Mouse (Mus musculus) C2C12 (cell line): ENCODE measurements around the gene Usp2. TPM values are rescaled to one million over a fixed set of nuclear protein-coding genes. Genes with fewer than 3 reads are reported as not detected.

ENCODE experiments used
- H3K27me3 ChIP-seq: one replicate; pipeline ENCODE4 v1.6.1; 2011; ENCODE audit not compliant: control insufficient read depth, insufficient read depth, insufficient read length
- H3K36me3 ChIP-seq: one replicate; pipeline ENCODE4 v1.6.1; 2011; ENCODE audit not compliant: control insufficient read depth, insufficient read depth
- H3K4me3 ChIP-seq: one replicate; pipeline ENCODE4 v1.5.1; 2011; ENCODE audit warnings: mild to moderate bottlenecking, control low read depth; ENCODE audit not compliant: poor library complexity, insufficient read depth, severe bottlenecking
- H3K79me2 ChIP-seq: one replicate; pipeline ENCODE4 v1.6.1; 2011; ENCODE audit not compliant: control insufficient read depth, insufficient read depth
- H3K79me3 ChIP-seq: one replicate; pipeline ENCODE4 v1.6.1; 2011; ENCODE audit warnings: low read depth, control low read depth
- H3ac ChIP-seq: one replicate; pipeline ENCODE3; 2011; ENCODE audit warnings: low read depth; ENCODE audit not compliant: control insufficient read depth, insufficient read length
- CEBPB ChIP-seq: IDR thresholded peaks from one replicate; pipeline ENCODE4 v1.6.1; 2011; ENCODE audit warnings: low read depth, mild to moderate bottlenecking, control low read depth, moderate library complexity
- CTCF ChIP-seq: IDR thresholded peaks from one replicate; pipeline ENCODE4 v1.5.1; 2011; ENCODE audit not compliant: control insufficient read depth, insufficient read depth, insufficient read length
- FOSL1 ChIP-seq: IDR thresholded peaks from one replicate; pipeline ENCODE4 v1.8.0; 2011; ENCODE audit warnings: mild to moderate bottlenecking, low read length; ENCODE audit not compliant: poor library complexity, insufficient read depth, severe bottlenecking
- MAX ChIP-seq: IDR thresholded peaks from one replicate; pipeline ENCODE4 v1.6.1; 2011; ENCODE audit warnings: mild to moderate bottlenecking, control low read depth
- MYOD1 ChIP-seq: IDR thresholded peaks from one replicate; pipeline ENCODE4 v1.6.1; 2011; ENCODE audit warnings: low read depth; ENCODE audit not compliant: control insufficient read depth, insufficient read length
- MYOG ChIP-seq: IDR thresholded peaks from one replicate; pipeline ENCODE4 v1.6.1; 2011; ENCODE audit not compliant: control insufficient read depth, insufficient read length; ENCODE audit errors: extremely low read depth
- USF1 ChIP-seq: IDR thresholded peaks from one replicate; pipeline ENCODE4 v1.6.1; 2011; ENCODE audit warnings: low read depth, mild to moderate bottlenecking, control low read depth, moderate library complexity
- polyA plus RNA-seq: library from polyadenylated mRNA; unstranded; fragments of >200 nt; fragmentation: generic; extraction: Trizol; gene quantifications from one replicate; pipeline ENCODE4 v1.2.1, GENCODE M21; 2012; ENCODE audit warnings: missing spikeins

Gene Usp2
- polyA plus RNA-seq, 1 experiment, result 0.73 TPM

DNA sequence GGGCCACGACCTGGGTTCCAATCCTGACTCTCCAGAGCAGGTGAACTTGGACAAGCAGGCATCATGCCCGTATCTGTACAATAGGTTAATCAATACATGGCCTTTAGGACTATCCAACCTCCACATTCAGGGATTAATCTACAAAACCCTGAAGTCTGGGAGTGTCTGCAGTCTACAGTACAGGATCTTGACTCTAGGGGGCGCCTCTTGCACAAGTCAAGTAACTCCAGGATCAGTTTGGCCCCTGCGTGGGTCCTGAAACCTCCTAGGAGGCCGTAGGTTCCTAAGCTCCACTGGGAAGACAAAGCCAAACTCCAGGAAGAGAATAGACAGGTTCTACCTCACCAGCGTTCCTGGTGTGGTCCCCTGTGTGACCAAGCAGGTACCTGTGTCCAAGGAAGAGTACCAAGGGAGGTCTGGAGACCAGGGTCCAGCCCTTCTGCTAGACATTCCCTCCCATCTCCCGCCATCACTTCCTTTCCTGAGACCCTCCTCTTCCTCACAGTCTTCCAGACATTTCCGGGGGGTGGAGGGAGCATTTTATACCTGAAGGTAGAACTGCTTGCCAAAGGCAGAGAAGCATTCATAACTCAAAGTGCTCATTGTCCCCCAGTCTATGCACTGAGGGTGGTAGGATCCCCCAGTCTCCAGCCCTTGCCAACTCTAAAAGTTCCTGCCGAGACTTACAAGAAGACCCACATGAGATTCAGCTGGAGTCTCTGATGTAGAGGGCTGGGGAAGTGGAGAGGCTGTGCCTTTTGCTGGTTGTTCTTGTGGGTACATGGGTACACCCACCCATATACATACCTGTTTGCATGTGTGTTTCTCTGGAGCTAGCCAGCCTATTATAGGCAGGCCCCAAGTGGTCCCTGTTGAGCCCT lies 7.8 kb downstream of the Usp2 start:
- TF ChIP-seq CEBPB (no peak), USF1 (no peak), CTCF (no peak), FOSL1 (no peak), MYOG (no peak), MAX (no peak), MYOD1 (no peak)
- Histone ChIP-seq H3ac (no peak overlapping the region), H3K4me3 (no peak overlapping the region), H3K79me3 (no peaks in the 10 kb centered on the region), H3K27me3 (no peaks in the 10 kb centered on the region), H3K79me2 (no peaks in the 10 kb centered on the region), H3K36me3 (no peaks in the 10 kb centered on the region)

DNA sequence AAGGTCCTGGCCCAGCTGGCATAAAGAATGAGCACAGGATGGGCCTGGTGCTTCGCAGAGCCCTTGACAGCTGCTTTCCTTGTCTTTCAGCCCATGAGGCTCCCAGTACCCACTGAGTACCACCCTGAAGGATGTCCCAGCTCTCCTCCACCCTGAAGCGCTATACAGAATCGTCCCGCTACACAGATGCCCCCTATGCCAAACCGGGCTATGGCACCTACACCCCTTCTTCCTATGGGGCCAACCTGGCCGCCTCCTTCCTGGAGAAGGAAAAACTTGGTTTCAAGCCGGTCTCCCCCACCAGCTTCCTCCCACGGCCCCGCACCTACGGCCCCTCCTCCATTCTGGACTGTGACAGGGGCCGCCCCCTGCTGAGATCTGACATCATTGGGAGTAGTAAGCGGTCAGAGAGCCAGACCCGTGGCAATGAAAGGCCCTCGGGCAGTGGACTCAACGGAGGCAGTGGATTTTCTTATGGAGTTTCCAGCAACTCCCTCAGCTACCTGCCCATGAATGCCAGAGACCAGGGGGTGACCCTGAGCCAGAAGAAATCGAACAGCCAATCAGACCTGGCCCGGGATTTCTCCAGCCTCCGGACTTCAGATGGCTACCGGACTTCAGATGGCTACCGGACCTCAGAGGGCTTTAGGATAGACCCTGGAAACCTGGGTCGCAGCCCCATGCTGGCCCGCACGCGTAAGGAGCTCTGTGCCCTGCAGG lies 8.6 kb downstream of the Usp2 start:
- no peaks in the 10 kb centered on the region for H3K79me2 ChIP-seq
- TF ChIP-seq MAX, result no peak
- no peak for TF ChIP-seq CTCF
- TF ChIP-seq USF1, result no peak
- TF ChIP-seq MYOD1, result no peak
- TF ChIP-seq CEBPB, result no peak
- no peak for TF ChIP-seq FOSL1
- TF ChIP-seq MYOG, result no peak
- H3K27me3 ChIP-seq, result no peaks in the 10 kb centered on the region
- no peaks in the 10 kb centered on the region for H3K36me3 ChIP-seq
- H3K4me3 ChIP-seq, result no peak overlapping the region
- no peaks in the 10 kb centered on the region for H3K79me3 ChIP-seq
- no peak overlapping the region for H3ac ChIP-seq

DNA sequence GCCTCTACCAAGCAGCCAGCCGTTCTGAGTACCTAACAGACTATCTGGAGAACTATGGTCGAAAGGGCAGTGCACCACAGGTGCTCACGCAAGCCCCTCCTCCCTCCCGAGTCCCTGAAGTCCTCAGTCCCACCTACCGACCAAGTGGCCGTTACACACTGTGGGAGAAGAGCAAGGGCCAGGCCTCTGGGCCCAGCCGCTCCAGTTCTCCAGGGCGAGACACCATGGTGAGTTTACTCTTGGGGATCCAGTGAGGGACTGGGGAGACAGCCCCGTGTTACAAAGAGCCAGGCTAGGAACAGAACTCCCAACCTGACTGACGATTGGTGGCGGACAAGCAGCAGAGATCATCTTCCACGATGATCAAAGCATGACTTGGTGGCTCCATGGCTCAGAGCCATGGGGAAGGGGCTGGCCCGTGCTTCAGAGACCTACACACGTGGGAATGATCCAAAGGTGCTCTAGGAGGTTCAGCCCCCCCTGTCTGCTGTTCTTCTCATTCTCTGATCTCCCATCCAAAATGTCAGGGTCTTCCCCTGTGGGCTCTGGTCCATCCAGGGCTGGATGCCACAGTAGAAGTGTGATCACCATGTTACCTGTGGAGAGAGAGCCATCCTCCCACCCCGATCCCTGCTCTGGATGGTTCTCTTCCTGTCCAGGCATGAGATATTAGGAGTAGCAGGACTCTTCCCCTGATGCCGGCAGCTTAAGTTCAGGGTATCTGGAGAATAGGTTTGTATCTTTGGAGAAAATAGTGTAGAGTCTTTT lies 9.4 kb downstream of the Usp2 start:
- H3ac ChIP-seq, result no peak overlapping the region
- no peak overlapping the region for H3K4me3 ChIP-seq
- H3K79me3 ChIP-seq, result no peaks in the 10 kb centered on the region
- no peaks in the 10 kb centered on the region for H3K27me3 ChIP-seq
- no peaks in the 10 kb centered on the region for H3K36me3 ChIP-seq
- no peaks in the 10 kb centered on the region for H3K79me2 ChIP-seq
- TF ChIP-seq USF1 (no peak), CEBPB (no peak), CTCF (no peak)

DNA sequence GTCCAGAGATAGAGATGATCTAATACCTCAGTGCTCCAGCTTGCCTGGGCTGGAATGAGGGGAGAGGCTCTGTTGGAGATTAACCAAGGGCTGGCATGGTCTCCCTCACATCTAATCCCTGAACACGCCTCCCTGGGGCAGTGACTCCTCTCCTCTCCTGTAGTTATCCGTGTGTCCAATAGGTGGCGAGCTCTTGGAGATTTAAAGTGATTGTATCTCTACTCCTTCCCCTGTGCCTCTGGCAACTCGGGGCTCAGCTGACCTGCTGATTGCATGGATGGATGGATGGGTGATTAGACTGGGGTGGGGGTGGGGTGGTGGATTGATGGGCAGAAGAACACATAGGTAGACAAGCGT lies 9.9 kb downstream of the Usp2 start:
- no peak for TF ChIP-seq MAX
- no peak overlapping the region for H3K4me3 ChIP-seq
- no peaks in the 10 kb centered on the region for H3K79me2 ChIP-seq
- no peaks in the 10 kb centered on the region for H3K36me3 ChIP-seq
- H3ac ChIP-seq, result no peak overlapping the region
- no peaks in the 10 kb centered on the region for H3K79me3 ChIP-seq
- H3K27me3 ChIP-seq, result no peaks in the 10 kb centered on the region

DNA sequence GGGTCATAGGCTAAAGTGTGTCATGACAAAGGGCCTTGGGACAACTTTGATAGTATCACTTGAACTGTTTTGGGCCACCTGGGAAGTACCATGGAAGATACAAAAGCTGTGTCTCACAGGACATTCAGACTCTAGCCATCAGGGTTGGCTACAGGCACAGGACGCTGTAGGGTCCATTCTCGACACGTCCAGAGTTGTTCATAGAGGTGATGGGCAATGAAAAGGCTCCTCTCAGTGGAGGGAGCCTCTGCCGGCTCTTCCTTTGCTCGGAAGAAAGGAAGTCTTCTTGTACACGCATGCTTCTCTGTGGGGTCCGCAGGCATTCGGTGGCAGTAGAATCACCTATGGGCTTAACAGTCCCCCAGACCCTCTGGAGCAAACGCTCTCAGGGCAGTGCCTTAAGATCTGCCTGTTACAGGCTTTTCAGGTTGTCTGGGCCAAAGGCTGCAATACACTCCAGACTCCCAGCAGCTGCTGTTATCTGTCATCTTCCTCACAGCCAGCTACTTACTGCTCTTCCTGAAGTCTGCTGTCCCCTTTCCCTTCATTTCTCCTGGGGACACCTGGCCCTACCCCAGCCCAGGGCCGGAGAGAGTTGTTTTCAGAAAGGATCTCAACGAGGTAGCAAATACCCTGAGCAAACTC lies 10.6 kb downstream of the Usp2 start:
- Histone ChIP-seq H3K4me3 (no peak overlapping the region), H3K27me3 (no peaks in the 10 kb centered on the region), H3K79me2 (no peaks in the 10 kb centered on the region), H3ac (no peak overlapping the region), H3K36me3 (no peaks in the 10 kb centered on the region), H3K79me3 (no peaks in the 10 kb centered on the region)
- TF ChIP-seq CTCF, result no peak
- no peak for TF ChIP-seq MYOG
- TF ChIP-seq FOSL1, result no peak
- TF ChIP-seq CEBPB, result no peak
- no peak for TF ChIP-seq MAX
- no peak for TF ChIP-seq USF1
- TF ChIP-seq MYOD1, result no peak
